Mouse (Mus musculus) limb, embryonic 14.5 days (tissue): Measurements from ENCODE around the gene Ndufb5. TPM values are rescaled to one million over a fixed set of nuclear protein-coding genes. Genes with fewer than 3 reads are reported as not detected.
"Not testable (repeated sequence)": the region's sequence is repeated elsewhere in the genome, so short reads cannot be mapped to it uniquely, and the experiment has no call there.

Source experiments
- ATAC-seq: fragments of 200-750 bp; cut with Nextera tagmentation; 2 replicates; pipeline ENCODE4 v1.8.0; 2017; ENCODE audit warnings: low read depth, moderate number of reproducible peaks, moderate TSS enrichment; ENCODE audit not compliant: low FRiP score
- DNase-seq: peaks from one replicate; pipeline ENCODE4 v3.0.0-alpha.2; 2015; ENCODE audit warnings: low spot score
- H3K27ac ChIP-seq: fragments of 300-500 bp; sonication (generic); replicated peaks from 2 replicates; pipeline ENCODE4 v1.5.1; 2014; ENCODE audit warnings: low read depth, mild to moderate bottlenecking, low read length, moderate library complexity, mixed read lengths
- H3K27me3 ChIP-seq: fragments of 300-500 bp; sonication (generic); 2 replicates; pipeline ENCODE4 v1.6.1; 2014; ENCODE audit warnings: low read length, mixed read lengths; ENCODE audit not compliant: control insufficient read depth, insufficient read depth
- H3K36me3 ChIP-seq: fragments of 300-500 bp; sonication (generic); 2 replicates; pipeline ENCODE4 v1.6.1; 2014; ENCODE audit warnings: mild to moderate bottlenecking, low read length, moderate library complexity, mixed read lengths; ENCODE audit not compliant: control insufficient read depth, insufficient read depth
- H3K4me1 ChIP-seq: fragments of 300-500 bp; sonication (generic); 2 replicates; pipeline ENCODE4 v1.6.1; 2014; ENCODE audit warnings: antibody characterized with exemption, low read length, mixed read lengths; ENCODE audit not compliant: control insufficient read depth, insufficient read depth
- H3K4me2 ChIP-seq: fragments of 300-500 bp; sonication (generic); replicated peaks from 2 replicates; pipeline ENCODE4 v1.6.1; 2014; ENCODE audit warnings: low read depth, mild to moderate bottlenecking, low read length, moderate library complexity; ENCODE audit not compliant: severe bottlenecking
- H3K4me3 ChIP-seq: fragments of 300-500 bp; sonication (generic); replicated peaks from 2 replicates; pipeline ENCODE4 v1.5.1; 2014; ENCODE audit warnings: low read length
- H3K9ac ChIP-seq: fragments of 300-500 bp; sonication (generic); 2 replicates; pipeline ENCODE4 v1.6.1; 2014; ENCODE audit warnings: mild to moderate bottlenecking, low read depth, low read length, moderate library complexity; ENCODE audit not compliant: severe bottlenecking
- H3K9me3 ChIP-seq: fragments of 300-500 bp; sonication (generic); 2 replicates; pipeline ENCODE4 v1.6.1; 2016; ENCODE audit warnings: low read length; ENCODE audit not compliant: control insufficient read depth
- POLR2A ChIP-seq: fragments of 200-500 bp; IDR thresholded peaks from 2 replicates; pipeline ENCODE4 v1.8.0; 2012; ENCODE audit warnings: inconsistent platforms, mild to moderate bottlenecking, moderate library complexity, borderline replicate concordance; ENCODE audit not compliant: insufficient read depth, insufficient read length; ENCODE audit errors: extremely low read depth
- WGBS: fragments of 180-500 bp; shearing (Covaris S2); extraction: QIAGEN DNeasy Blood & Tissue Kit; methylation state at CpG from one replicate; pipeline ENCODE4 v1.1.7; 2014; 5-methylcytosine and 5-hydroxymethylcytosine counted together
- polyA plus RNA-seq, 2 experiments: library from polyadenylated mRNA; depleted of rRNA in 1 of 2; stranded (reverse) in 1 of 2; unstranded in 1 of 2; fragments of >200 nt; fragmentation: Nextera tagmentation in 1 of 2; extraction: Ambion mirVana in 1 of 2; gene quantifications; 2 replicates each; pipeline versions ENCODE4 v1.2.1 to v1.2.3; 2012 to 2014

The Ndufb5 gene
- polyA plus RNA-seq, 2 experiments, result 229 to 326 TPM

GRCm38 (mm10) chr3:32705647-32706348, 31.0 kb upstream of the Ndufb5 start, which contains the start of gene Actl6a:
TSS of gene Actl6a (plus strand) at chr3:32706298.
- not testable (repeated sequence) for H3K27ac ChIP-seq, H3K9ac ChIP-seq, H3K4me2 ChIP-seq, ATAC-seq, DNase-seq, H3K36me3 ChIP-seq, H3K4me1 ChIP-seq, H3K4me3 ChIP-seq, H3K9me3 ChIP-seq, H3K27me3 ChIP-seq
- 83% methylated on average over 9 of the region's 9 CpGs for WGBS

GRCm38 (mm10) chr3:32708052-32708367, 28.8 kb upstream of the Ndufb5 start:
- DNase-seq (no peak), ATAC-seq (no peak)
- H3K9me3 ChIP-seq, result no peaks in the 10 kb centered on the region
- H3K4me2 ChIP-seq, result peak overlapping the region; percentile 79
- H3K4me3 ChIP-seq, result peak overlapping the region; percentile 92
- H3K27me3 ChIP-seq, result no peaks in the 10 kb centered on the region
- peaks cover 17% of the 10 kb centered on the region for H3K36me3 ChIP-seq
- H3K4me1 ChIP-seq, result peaks cover 8% of the 10 kb centered on the region; the same call in 1 of the 2 replicates
- 7% methylated on average over 4 of the region's 4 CpGs for WGBS
- H3K27ac ChIP-seq, result no peak overlapping the region
- no peak for TF ChIP-seq POLR2A
- peak overlapping the region; percentile 90; the same call in 1 of the 2 replicates for H3K9ac ChIP-seq

GRCm38 (mm10) chr3:32708368-32709231, 28.2 kb upstream of the Ndufb5 start:
- H3K4me2 ChIP-seq, result peak overlapping the region; percentile 79
- H3K4me3 ChIP-seq, result peak overlapping the region; percentile 92
- peaks cover 23% of the 10 kb centered on the region for H3K36me3 ChIP-seq
- DNase-seq (peak; percentile 99), ATAC-seq (peak; percentile 100)
- H3K9ac ChIP-seq, result peak overlapping the region; percentile 90
- WGBS, result under 1% methylated on average over 78 of the region's 90 CpGs
- H3K27ac ChIP-seq, result peak overlapping the region; percentile 85
- H3K27me3 ChIP-seq, result no peaks in the 10 kb centered on the region
- peaks cover 8% of the 10 kb centered on the region; the same call in 1 of the 2 replicates for H3K4me1 ChIP-seq
- H3K9me3 ChIP-seq, result no peaks in the 10 kb centered on the region
- TF ChIP-seq POLR2A, result peak; percentile 49; the same call in 1 of the 2 replicates

- H3K4me3 ChIP-seq, result peak overlapping the region; percentile 92
- H3K4me1 ChIP-seq, result peaks cover 8% of the 10 kb centered on the region; the same call in 1 of the 2 replicates
- H3K9ac ChIP-seq, result peak overlapping the region; percentile 90
- DNase-seq, result no peak
- peaks cover 29% of the 10 kb centered on the region for H3K36me3 ChIP-seq
- H3K27me3 ChIP-seq, result no peaks in the 10 kb centered on the region
- no peak for TF ChIP-seq POLR2A
- H3K4me2 ChIP-seq, result peak overlapping the region; percentile 79
- H3K27ac ChIP-seq, result peak overlapping the region; percentile 85
- no peak for ATAC-seq
- H3K9me3 ChIP-seq, result no peaks in the 10 kb centered on the region
- WGBS, result 8% methylated on average over 9 of the region's 9 CpGs
These were observed 27.4 kb upstream of the Ndufb5 start for GRCm38 (mm10) chr3:32709388-32709787.

GRCm38 (mm10) chr3:32713711-32714110, 23.1 kb upstream of the Ndufb5 start:
- no peaks in the 10 kb centered on the region for H3K9me3 ChIP-seq
- H3K4me3 ChIP-seq, result no peak overlapping the region
- no peak for ATAC-seq
- 87% methylated on average over 3 of the region's 3 CpGs for WGBS
- H3K36me3 ChIP-seq, result peaks cover 70% of the 10 kb centered on the region
- H3K4me1 ChIP-seq, result peaks cover 8% of the 10 kb centered on the region; the same call in 1 of the 2 replicates
- no peak overlapping the region for H3K4me2 ChIP-seq
- no peaks in the 10 kb centered on the region for H3K27me3 ChIP-seq
- no peak overlapping the region for H3K9ac ChIP-seq
- no peak for DNase-seq
- no peak overlapping the region for H3K27ac ChIP-seq
- no peak for TF ChIP-seq POLR2A

GRCm38 (mm10) chr3:32717403-32717802, 19.4 kb upstream of the Ndufb5 start:
- H3K36me3 ChIP-seq, result peaks cover 92% of the 10 kb centered on the region
- ATAC-seq, H3K9ac ChIP-seq, H3K4me3 ChIP-seq, H3K27me3 ChIP-seq, H3K9me3 ChIP-seq, H3K4me2 ChIP-seq, DNase-seq, H3K4me1 ChIP-seq, H3K27ac ChIP-seq: not testable (repeated sequence)
- 95% methylated on average over 6 of the region's 6 CpGs for WGBS
